Mouse (Mus musculus) heart, embryonic 11.5 days (tissue): ENCODE results near the gene Tln2. TPM values are rescaled to one million over a fixed set of nuclear protein-coding genes. Genes with fewer than 3 reads are reported as not detected.

Experiments
- ATAC-seq: fragments of 200-750 bp; cut with Nextera tagmentation; replicated peaks from 2 replicates; pipeline ENCODE4 v1.8.0; 2017; ENCODE audit warnings: moderate library complexity; ENCODE audit not compliant: insufficient number of reproducible peaks, low FRiP score, low TSS enrichment
- H3K27ac ChIP-seq: fragments of 300-500 bp; sonication (generic); 2 replicates; pipeline ENCODE4 v1.5.1; 2014; ENCODE audit warnings: mild to moderate bottlenecking, low read depth, low read length
- H3K27me3 ChIP-seq: fragments of 300-500 bp; sonication (generic); 2 replicates; pipeline ENCODE4 v1.6.1; 2014; ENCODE audit warnings: mild to moderate bottlenecking, low read length, mixed read lengths; ENCODE audit not compliant: control insufficient read depth, insufficient read depth
- H3K36me3 ChIP-seq: fragments of 300-500 bp; sonication (generic); 2 replicates; pipeline ENCODE4 v1.6.1; 2014; ENCODE audit warnings: mild to moderate bottlenecking, low read length, moderate library complexity, mixed read lengths; ENCODE audit not compliant: control insufficient read depth, insufficient read depth
- H3K4me1 ChIP-seq: fragments of 300-500 bp; sonication (generic); 2 replicates; pipeline ENCODE4 v1.6.1; 2014; ENCODE audit warnings: low read length; ENCODE audit not compliant: control insufficient read depth, insufficient read depth
- H3K4me2 ChIP-seq: fragments of 300-500 bp; sonication (generic); 2 replicates; pipeline ENCODE4 v1.6.1; 2014; ENCODE audit warnings: mild to moderate bottlenecking, moderate library complexity
- H3K4me3 ChIP-seq: fragments of 300-500 bp; sonication (generic); 2 replicates; pipeline ENCODE4 v1.5.1; 2014; ENCODE audit warnings: low read depth, low read length
- H3K9ac ChIP-seq: fragments of 300-500 bp; sonication (generic); 2 replicates; pipeline ENCODE4 v1.6.1; 2014; ENCODE audit warnings: mild to moderate bottlenecking, low read depth, low read length, moderate library complexity
- H3K9me3 ChIP-seq: fragments of 300-500 bp; sonication (generic); replicated peaks from 2 replicates; pipeline ENCODE4 v1.6.1; 2016; ENCODE audit warnings: low read length; ENCODE audit not compliant: control insufficient read depth
- WGBS: fragments of 180-500 bp; shearing (Covaris S2); extraction: QIAGEN DNeasy Blood & Tissue Kit; methylation state at CpG from one replicate; pipeline ENCODE4 v1.1.7; 2014; ENCODE audit not compliant: insufficient replicate concordance; 5-methylcytosine and 5-hydroxymethylcytosine counted together
- polyA plus RNA-seq: library from polyadenylated mRNA; unstranded; fragments of >200 nt; fragmentation: Nextera tagmentation; extraction: Ambion mirVana; gene quantifications from 2 replicates; pipeline ENCODE4 v1.2.1, GENCODE M21; 2014

The Tln2 gene
- polyA plus RNA-seq, 1 experiment from 2014 or later = 43.8 TPM

GRCm38 (mm10) chr9:67211220-67211619 lies 348.3 kb downstream of the Tln2 start:
- H3K4me3 ChIP-seq = no peak overlapping the region
- no peak for ATAC-seq
- H3K4me1 ChIP-seq = peaks cover 16% of the 10 kb centered on the region
- H3K9ac ChIP-seq = no peak overlapping the region
- no peaks in the 10 kb centered on the region for H3K27me3 ChIP-seq
- H3K9me3 ChIP-seq = no peaks in the 10 kb centered on the region
- H3K27ac ChIP-seq = no peak overlapping the region
- no peak overlapping the region for H3K4me2 ChIP-seq
- no peaks in the 10 kb centered on the region for H3K36me3 ChIP-seq
- 93% methylated on average over 4 of the region's 4 CpGs for WGBS

- WGBS = 88% methylated on average over 9 of the region's 9 CpGs
These were observed 350.1 kb downstream of the Tln2 start for GRCm38 (mm10) chr9:67209451-67209850.

GRCm38 (mm10) chr9:67208420-67208819 lies 351.1 kb downstream of the Tln2 start:
- H3K4me2 ChIP-seq = peak overlapping the region; percentile 5; the same call in 1 of the 2 replicates

More at GRCm38 (mm10) chr9:67209451-67209850, 350.1 kb downstream of the Tln2 start:
- no peak overlapping the region for H3K4me3 ChIP-seq
- ATAC-seq = no peak
- no peaks in the 10 kb centered on the region for H3K27me3 ChIP-seq
- H3K4me2 ChIP-seq = no peak overlapping the region
- H3K4me1 ChIP-seq = peaks cover 17% of the 10 kb centered on the region
- no peaks in the 10 kb centered on the region for H3K36me3 ChIP-seq
- no peaks in the 10 kb centered on the region for H3K9me3 ChIP-seq
- no peak overlapping the region for H3K27ac ChIP-seq
- no peak overlapping the region for H3K9ac ChIP-seq

GRCm38 (mm10) chr9:67205175-67205574 lies 354.3 kb downstream of the Tln2 start:
- H3K27ac ChIP-seq = no peak overlapping the region
- 55% methylated on average over 4 of the region's 4 CpGs for WGBS
- H3K9ac ChIP-seq = no peak overlapping the region
- no peak overlapping the region for H3K4me2 ChIP-seq
- H3K4me3 ChIP-seq = no peak overlapping the region
- no peak for ATAC-seq
- peaks cover 13% of the 10 kb centered on the region for H3K4me1 ChIP-seq
- no peaks in the 10 kb centered on the region for H3K9me3 ChIP-seq
- H3K36me3 ChIP-seq = no peaks in the 10 kb centered on the region
- no peaks in the 10 kb centered on the region for H3K27me3 ChIP-seq

More at GRCm38 (mm10) chr9:67208420-67208819, 351.1 kb downstream of the Tln2 start:
- no peak for ATAC-seq
- Histone ChIP-seq H3K36me3 (no peaks in the 10 kb centered on the region), H3K27ac (no peak overlapping the region), H3K9me3 (no peaks in the 10 kb centered on the region), H3K4me3 (no peak overlapping the region), H3K9ac (no peak overlapping the region), H3K27me3 (no peaks in the 10 kb centered on the region), H3K4me1 (peaks cover 13% of the 10 kb centered on the region)
- 11% methylated on average over 3 of the region's 3 CpGs for WGBS

DNA sequence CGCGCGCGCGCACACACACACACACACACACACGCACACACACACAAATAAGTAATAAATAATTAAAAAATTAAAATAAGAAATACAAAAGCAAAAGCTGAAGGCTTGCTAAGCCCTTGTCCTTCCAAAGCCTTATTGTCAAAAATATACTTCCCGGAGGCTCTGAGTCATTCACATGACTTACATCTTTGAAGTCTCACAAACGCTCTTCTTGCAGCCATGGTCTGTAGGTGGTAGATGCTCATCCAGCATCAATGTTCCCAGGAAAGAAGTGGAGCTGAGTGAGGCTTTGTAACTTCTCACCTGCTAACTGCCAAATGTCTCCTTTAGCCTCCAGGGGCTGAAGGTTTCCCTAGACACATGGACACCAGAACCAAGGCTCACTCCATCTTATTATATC lies 362.9 kb downstream of the Tln2 start:
- Histone ChIP-seq H3K4me1 (peaks cover 9% of the 10 kb centered on the region), H3K9ac (no peak overlapping the region), H3K9me3 (no peaks in the 10 kb centered on the region; the same call in 1 of the 2 replicates), H3K36me3 (no peaks in the 10 kb centered on the region), H3K27ac (no peak overlapping the region), H3K4me3 (no peak overlapping the region), H3K4me2 (no peak overlapping the region), H3K27me3 (no peaks in the 10 kb centered on the region)
- ATAC-seq = no peak
- WGBS = 93% methylated on average over 8 of the region's 8 CpGs

DNA sequence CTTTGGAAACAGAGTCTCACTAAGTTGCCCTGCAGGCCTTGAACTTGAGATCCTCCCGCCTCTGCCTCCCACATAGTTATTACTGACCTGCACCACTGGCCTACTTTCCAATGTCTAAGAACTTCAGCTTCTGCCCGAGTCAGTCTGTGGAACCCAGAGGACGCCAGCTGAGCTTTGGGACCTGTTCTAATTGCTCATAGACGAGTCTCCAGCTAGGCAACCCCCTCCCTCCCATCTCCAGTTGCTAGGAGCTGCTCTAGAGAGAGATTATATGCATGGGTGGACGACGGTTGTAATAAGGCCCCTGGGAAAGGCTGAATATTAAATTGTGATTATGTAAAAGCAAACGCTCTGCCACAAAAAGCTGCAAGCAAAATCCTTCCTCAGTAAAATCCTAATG lies 364.2 kb downstream of the Tln2 start:
- Histone ChIP-seq H3K27me3 (no peaks in the 10 kb centered on the region), H3K4me2 (no peak overlapping the region), H3K4me1 (peaks cover 13% of the 10 kb centered on the region), H3K9me3 (no peaks in the 10 kb centered on the region; the same call in 1 of the 2 replicates), H3K9ac (no peak overlapping the region), H3K27ac (no peak overlapping the region), H3K36me3 (no peaks in the 10 kb centered on the region), H3K4me3 (no peak overlapping the region)
- WGBS = 75% methylated on average over 7 of the region's 7 CpGs
- no peak for ATAC-seq

- Histone ChIP-seq H3K9ac (peak overlapping the region; percentile 62; the same call in 1 of the 2 replicates), H3K36me3 (no peaks in the 10 kb centered on the region), H3K4me2 (peak overlapping the region; percentile 7), H3K9me3 (no peaks in the 10 kb centered on the region), H3K27me3 (no peaks in the 10 kb centered on the region), H3K4me3 (no peak overlapping the region), H3K4me1 (peaks cover 13% of the 10 kb centered on the region), H3K27ac (peak overlapping the region; percentile 85)
- 43% methylated on average over 10 of the region's 10 CpGs for WGBS
- peak; percentile 46; the same call in 1 of the 2 replicates for ATAC-seq
These were observed 367.8 kb downstream of the Tln2 start for GRCm38 (mm10) chr9:67191488-67192331.

GRCm38 (mm10) chr9:67187686-67188085 lies 371.8 kb downstream of the Tln2 start:
- Histone ChIP-seq H3K27ac (no peak overlapping the region), H3K4me3 (no peak overlapping the region), H3K36me3 (no peaks in the 10 kb centered on the region), H3K4me1 (peaks cover 13% of the 10 kb centered on the region), H3K27me3 (no peaks in the 10 kb centered on the region), H3K9ac (no peak overlapping the region), H3K9me3 (no peaks in the 10 kb centered on the region), H3K4me2 (no peak overlapping the region)
- 79% methylated on average over 5 of the region's 5 CpGs for WGBS
- no peak for ATAC-seq

- Histone ChIP-seq H3K27ac (no peak overlapping the region), H3K27me3 (no peaks in the 10 kb centered on the region), H3K4me2 (no peak overlapping the region), H3K9ac (no peak overlapping the region), H3K36me3 (no peaks in the 10 kb centered on the region), H3K4me1 (peaks cover 14% of the 10 kb centered on the region), H3K9me3 (no peaks in the 10 kb centered on the region), H3K4me3 (no peak overlapping the region)
- 68% methylated on average over 4 of the region's 4 CpGs for WGBS
- ATAC-seq = no peak
These were observed 372.3 kb downstream of the Tln2 start for GRCm38 (mm10) chr9:67187182-67187581.
